Mouse (Mus musculus): ENCODE results near the gene Tmem151a. TPM values are rescaled to one million over a fixed set of nuclear protein-coding genes. Genes with fewer than 3 reads are reported as not detected.

The Tmem151a gene
- polyA plus RNA-seq, 1 experiment from 2014 or later, result 0.79 TPM

DNA sequence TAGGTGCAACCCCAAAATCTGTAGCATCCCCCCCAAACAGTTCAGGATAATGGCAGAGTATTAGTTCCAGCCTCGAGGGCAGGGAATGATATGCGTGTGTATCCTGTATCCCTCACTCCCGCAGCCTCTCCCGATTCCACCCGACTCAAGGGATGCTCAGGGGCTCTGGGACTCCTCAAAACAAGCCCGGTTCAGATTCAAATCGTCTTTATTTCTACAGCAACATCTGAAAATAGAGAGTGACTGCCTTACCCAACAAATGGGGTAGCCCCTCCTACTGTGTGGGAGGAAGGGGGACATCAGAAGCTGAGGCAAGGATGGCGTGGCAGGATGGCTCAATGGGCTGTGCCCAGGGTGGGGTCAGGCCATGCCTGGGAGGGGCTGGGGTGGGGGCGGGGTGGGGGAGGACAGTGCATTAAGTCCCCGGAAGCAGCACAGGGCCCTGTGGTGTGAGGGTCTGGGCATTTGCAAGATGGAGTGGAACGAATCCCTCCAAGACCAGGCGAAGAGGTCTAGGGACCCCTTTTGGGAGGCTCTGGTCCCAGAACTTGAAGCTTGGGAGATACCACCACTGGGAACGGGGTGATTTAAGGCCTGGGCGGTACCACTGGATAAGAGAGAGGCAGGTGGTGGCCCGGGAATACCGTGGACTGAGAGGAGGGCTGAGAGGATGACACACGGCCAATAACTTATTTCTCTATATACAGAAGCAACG, 22.4 kb upstream of the Tmem151a start:
- ATAC-seq (no peak), DNase-seq (no peak)
- WGBS (ENCODE audit: insufficient replicate concordance), result 74% methylated on average over 18 of the region's 18 CpGs
- Histone ChIP-seq H3K4me1 (ENCODE audit: insufficient read depth) (peaks cover 27% of the 10 kb centered on the region), H3K4me3 (ENCODE audit: low read depth, low read length) (no peak overlapping the region), H3K9ac (replicated peaks) (no peak overlapping the region), H3K36me3 (replicated peaks; ENCODE audit: insufficient read depth, low read length) (peaks cover 30% of the 10 kb centered on the region), H3K27me3 (ENCODE audit: insufficient read depth, low read length) (no peaks in the 10 kb centered on the region), H3K27ac (ENCODE audit: low read depth) (no peak overlapping the region), H3K4me2 (ENCODE audit: low read depth, low read length) (peak overlapping the region; percentile 97), H3K9me3 (ENCODE audit: low read length) (no peaks in the 10 kb centered on the region)
- no peak for TF ChIP-seq EP300 (IDR thresholded peaks at IDR 0.05; ENCODE audit: low read depth)
- no peak for TF ChIP-seq CTCF (IDR thresholded peaks at IDR 0.05; ENCODE audit: low read depth)

DNA sequence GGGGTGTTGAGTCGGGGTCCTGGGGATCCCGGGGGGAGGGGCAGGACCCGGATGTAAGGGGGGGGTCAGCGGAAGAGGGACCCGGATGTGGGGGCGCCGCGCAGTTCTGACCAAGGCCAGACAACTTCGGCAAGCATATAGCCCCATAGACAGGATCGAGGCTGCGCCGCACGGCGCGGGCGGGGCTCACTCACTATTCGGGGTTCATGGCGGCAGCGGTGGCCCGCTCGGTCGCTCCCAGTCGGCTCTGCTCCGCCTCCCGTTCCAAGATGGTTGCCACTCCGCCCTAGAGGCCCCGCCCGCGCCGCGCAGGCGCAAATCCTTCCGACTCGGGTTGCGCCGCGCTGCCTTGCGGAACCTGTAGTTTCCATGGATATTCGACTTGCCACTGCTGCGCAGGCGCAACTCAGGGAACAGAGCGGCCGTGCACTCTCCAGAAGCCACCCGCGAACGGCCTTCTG, 21.4 kb upstream of the Tmem151a start, which contains the start of gene Rab1b:
Rab1b (minus strand) TSS at position 342 of the 461 bp plus-strand sequence.
- ATAC-seq, result peak; percentile 93
- Histone ChIP-seq H3K9me3 (ENCODE audit: low read length) (no peaks in the 10 kb centered on the region), H3K9ac (replicated peaks) (peak within 1 kb of the TSS; percentile 90), H3K27ac (ENCODE audit: low read depth) (peak within 1 kb of the TSS; percentile 94), H3K4me1 (ENCODE audit: insufficient read depth) (peaks cover 27% of the 10 kb centered on the region), H3K4me3 (ENCODE audit: low read depth, low read length) (peak within 1 kb of the TSS; percentile 87), H3K36me3 (replicated peaks; ENCODE audit: insufficient read depth, low read length) (peaks cover 32% of the 10 kb centered on the region), H3K27me3 (ENCODE audit: insufficient read depth, low read length) (no peaks in the 10 kb centered on the region), H3K4me2 (ENCODE audit: low read depth, low read length) (peak within 1 kb of the TSS; percentile 97)
- DNase-seq, result peak; percentile 99
- TF ChIP-seq CTCF (IDR thresholded peaks at IDR 0.05; ENCODE audit: low read depth) (no peak), EP300 (IDR thresholded peaks at IDR 0.05; ENCODE audit: low read depth) (no peak)
- under 1% methylated on average over 36 of the region's 46 CpGs for WGBS (ENCODE audit: insufficient replicate concordance)

- Histone ChIP-seq H3K9me3 (ENCODE audit: low read length) (no peaks in the 10 kb centered on the region), H3K4me3 (ENCODE audit: low read depth, low read length) (peak overlapping the region; percentile 87), H3K4me1 (ENCODE audit: insufficient read depth) (peaks cover 27% of the 10 kb centered on the region), H3K27ac (ENCODE audit: low read depth) (peak overlapping the region; percentile 94), H3K27me3 (ENCODE audit: insufficient read depth, low read length) (no peaks in the 10 kb centered on the region), H3K9ac (replicated peaks) (peak overlapping the region; percentile 90), H3K4me2 (ENCODE audit: low read depth, low read length) (peak overlapping the region; percentile 97), H3K36me3 (replicated peaks; ENCODE audit: insufficient read depth, low read length) (peaks cover 38% of the 10 kb centered on the region)
- ATAC-seq (no peak), DNase-seq (peak; percentile 44)
- TF ChIP-seq CTCF (IDR thresholded peaks at IDR 0.05; ENCODE audit: low read depth) (no peak), EP300 (IDR thresholded peaks at IDR 0.05; ENCODE audit: low read depth) (no peak)
- WGBS (ENCODE audit: insufficient replicate concordance), result 2% methylated on average over 9 of the region's 9 CpGs
Observed at GRCm38 (mm10) chr19:5106074-5106473, 20.7 kb upstream of the Tmem151a start.

DNA sequence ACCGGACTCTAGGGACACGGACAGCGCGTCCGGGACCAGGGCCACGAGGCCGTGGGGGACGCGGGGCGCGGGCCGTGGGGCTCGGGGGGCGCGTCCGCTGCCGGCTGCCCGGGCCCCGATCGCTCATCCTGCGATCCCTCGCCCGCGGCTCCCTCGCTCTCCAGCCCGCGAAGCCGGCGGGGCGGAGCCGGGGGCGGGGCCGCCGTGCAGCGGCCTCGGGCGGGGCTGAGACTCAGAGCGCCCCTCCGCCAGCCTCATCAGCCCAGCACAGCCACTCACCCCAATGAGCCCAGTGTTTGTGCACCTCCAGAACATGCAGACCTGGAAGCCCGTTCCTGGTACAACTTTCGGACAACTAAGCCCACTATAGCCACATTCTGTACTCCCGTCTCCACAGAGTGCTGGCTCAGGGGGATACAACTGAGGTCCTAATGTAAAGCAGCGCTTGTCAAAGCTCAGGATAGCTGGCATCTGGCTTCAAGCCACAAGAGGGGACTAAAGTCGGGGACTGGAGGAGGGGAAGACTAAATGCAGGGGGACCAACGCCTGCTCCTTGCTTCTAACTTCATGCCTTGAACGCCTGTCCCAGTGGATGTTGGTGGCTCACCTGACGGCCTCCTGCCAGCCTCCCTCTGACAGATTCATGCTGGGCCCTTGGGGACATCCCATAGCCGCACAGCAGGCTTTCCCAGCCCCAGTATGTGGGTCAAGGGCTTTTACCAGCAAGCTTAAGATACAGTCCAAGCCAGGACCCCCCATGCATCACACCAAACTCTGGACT, 13.2 kb upstream of the Tmem151a start, which contains the start of gene Cnih2:
Cnih2 (minus strand) TSS at position 159 of the 781 bp plus-strand sequence.
- H3K9me3 ChIP-seq (ENCODE audit: low read length), result no peaks in the 10 kb centered on the region
- H3K4me2 ChIP-seq (ENCODE audit: low read depth, low read length), result peak within 1 kb of the TSS; percentile 75
- H3K9ac ChIP-seq (replicated peaks), result no peak within 1 kb of the TSS; the same call in 1 of the 2 replicates
- DNase-seq, result peak; percentile 71
- peak; percentile 46 for ATAC-seq
- peak within 1 kb of the TSS; percentile 35 for H3K4me3 ChIP-seq (ENCODE audit: low read depth, low read length)
- peaks cover 11% of the 10 kb centered on the region for H3K4me1 ChIP-seq (ENCODE audit: insufficient read depth)
- TF ChIP-seq EP300 (IDR thresholded peaks at IDR 0.05; ENCODE audit: low read depth) (no peak), CTCF (IDR thresholded peaks at IDR 0.05; ENCODE audit: low read depth) (no peak)
- peaks cover 40% of the 10 kb centered on the region for H3K36me3 ChIP-seq (replicated peaks; ENCODE audit: insufficient read depth, low read length)
- no peak within 1 kb of the TSS for H3K27ac ChIP-seq (ENCODE audit: low read depth)
- peaks cover 22% of the 10 kb centered on the region for H3K27me3 ChIP-seq (ENCODE audit: insufficient read depth, low read length)
- 11% methylated on average over 26 of the region's 48 CpGs for WGBS (ENCODE audit: insufficient replicate concordance)

DNA sequence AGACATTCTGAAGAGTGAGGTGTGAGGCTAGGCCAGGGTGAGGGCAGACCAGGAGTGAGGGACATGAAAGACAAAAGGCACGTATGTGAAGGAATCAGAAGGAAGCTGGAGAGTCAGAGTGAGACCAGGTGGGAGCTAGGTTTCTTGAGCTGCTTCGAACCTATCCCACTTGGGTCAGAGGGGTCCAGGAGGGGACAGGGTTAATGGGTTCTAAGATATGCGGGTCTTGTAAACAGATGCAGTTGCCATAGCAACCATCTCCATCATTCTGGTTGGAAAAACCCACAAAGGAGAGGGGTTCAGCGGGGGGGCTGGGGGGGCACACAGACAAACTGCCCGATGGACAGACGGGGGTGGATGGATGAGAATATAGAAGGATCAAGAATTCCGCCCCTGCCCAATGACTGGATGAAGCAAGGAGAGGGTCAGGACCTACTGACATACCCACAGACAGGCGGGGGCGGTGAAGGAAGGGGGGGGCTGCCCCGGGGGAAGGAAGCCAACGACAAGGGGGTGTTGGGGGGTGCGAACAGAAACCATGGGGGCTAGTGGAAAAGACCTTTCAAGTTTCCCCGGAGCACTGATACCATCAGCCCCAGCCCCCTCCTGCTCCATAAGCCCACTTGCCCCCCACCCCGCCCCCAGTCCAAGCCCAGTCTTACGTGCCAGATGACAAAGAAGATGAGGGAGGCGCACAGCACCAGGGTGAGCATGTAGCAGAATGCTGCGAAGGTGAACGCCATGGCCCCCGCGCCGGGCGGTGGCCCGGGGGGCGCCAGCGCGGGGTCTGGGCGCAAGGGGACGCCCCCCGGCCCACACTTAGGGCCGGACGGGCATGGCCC, 12.4 kb upstream of the Tmem151a start:
- Histone ChIP-seq H3K9me3 (ENCODE audit: low read length) (no peaks in the 10 kb centered on the region), H3K4me2 (ENCODE audit: low read depth, low read length) (peak overlapping the region; percentile 75), H3K4me3 (ENCODE audit: low read depth, low read length) (peak overlapping the region; percentile 35), H3K27ac (ENCODE audit: low read depth) (no peak overlapping the region), H3K36me3 (replicated peaks; ENCODE audit: insufficient read depth, low read length) (peaks cover 32% of the 10 kb centered on the region), H3K9ac (replicated peaks) (no peak overlapping the region; the same call in 1 of the 2 replicates), H3K27me3 (ENCODE audit: insufficient read depth, low read length) (peaks cover 22% of the 10 kb centered on the region), H3K4me1 (ENCODE audit: insufficient read depth) (peaks cover 11% of the 10 kb centered on the region)
- DNase-seq (peak; percentile 12), ATAC-seq (no peak)
- TF ChIP-seq EP300 (IDR thresholded peaks at IDR 0.05; ENCODE audit: low read depth) (no peak), CTCF (IDR thresholded peaks at IDR 0.05; ENCODE audit: low read depth) (no peak)
- 14% methylated on average over 25 of the region's 31 CpGs for WGBS (ENCODE audit: insufficient replicate concordance)

All from liver, postnatal 0 days (tissue).